10 mouse cellular contexts compared by ENCODE assay signal in the genomic region with DNA sequence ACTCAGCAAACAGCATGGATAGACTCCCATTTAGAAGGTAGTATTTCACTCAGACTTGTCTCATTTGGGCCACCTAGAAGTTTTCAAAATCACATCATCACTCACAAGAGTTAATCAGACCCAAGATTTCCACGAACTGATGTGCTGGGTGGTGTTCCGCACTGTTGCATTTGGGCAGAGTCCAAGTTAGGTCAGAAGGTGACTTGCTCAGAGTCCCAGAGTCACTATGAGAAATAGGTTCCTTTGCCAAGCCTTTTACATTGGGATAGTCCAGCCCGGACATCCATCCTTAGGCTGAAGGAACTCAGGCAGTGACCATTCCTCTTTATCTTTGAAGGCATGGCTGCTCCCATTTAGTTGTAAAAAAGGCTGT.
DNase-seq lines count a peak whose midpoint lies in the region; ATAC-seq and TF ChIP-seq lines count a peak whose summit lies in the region.
"Had no signal": no experiment of that assay in that cellular context is flagged by ENCODE, and none has a peak within 500 bp of the region (broad histone marks: within the 10 kb centered on the region; RNA-seq: fewer than 3 reads in every experiment).

No protein-coding gene starts in this region.

- no peaks in the 10 kb centered on the region for H3K9me3 ChIP-seq in heart, embryonic 15.5 days (replicated peaks)
- H3K9me3 ChIP-seq in heart, embryonic 10.5 days, result no peaks in the 10 kb centered on the region
- H3K9me3 ChIP-seq in embryonic facial prominence, embryonic 11.5 days (replicated peaks; ENCODE audit: control insufficient read depth, low read length), result no peaks in the 10 kb centered on the region
- H3K9me3 ChIP-seq in kidney, embryonic 15.5 days (replicated peaks), result no peaks in the 10 kb centered on the region
- H3K9me3 ChIP-seq in liver, embryonic 16.5 days (replicated peaks; ENCODE audit: control insufficient read depth, low read length), result no peaks in the 10 kb centered on the region
- H3K9me3 ChIP-seq in hindbrain, postnatal 0 days (ENCODE audit: low read length), result no peaks in the 10 kb centered on the region

- peaks cover 26% of the 10 kb centered on the region for H3K4me1 ChIP-seq in heart, embryonic 15.5 days (replicated peaks)
- peaks cover 35% of the 10 kb centered on the region for H3K4me1 ChIP-seq in heart, embryonic 10.5 days
- H3K4me1 ChIP-seq in embryonic facial prominence, embryonic 11.5 days (ENCODE audit: control insufficient read depth, insufficient read depth, low read length), result peaks cover 5% of the 10 kb centered on the region; the same call in 1 of the 2 replicates
- peaks cover 42% of the 10 kb centered on the region for H3K4me1 ChIP-seq in kidney, embryonic 15.5 days
- no peaks in the 10 kb centered on the region; the same call in 1 of the 2 replicates for H3K4me1 ChIP-seq in liver, embryonic 16.5 days (ENCODE audit: control insufficient read depth, low read depth, low read length)
- no peaks in the 10 kb centered on the region for H3K4me1 ChIP-seq in hindbrain, postnatal 0 days (ENCODE audit: insufficient read depth, low read length)

- H3K27ac ChIP-seq in heart, embryonic 15.5 days, result peak overlapping the region; percentile 45
- no peak overlapping the region; the same call in 1 of the 2 replicates for H3K27ac ChIP-seq in heart, embryonic 10.5 days
- peak overlapping the region; percentile 63 for H3K27ac ChIP-seq in embryonic facial prominence, embryonic 11.5 days (replicated peaks; ENCODE audit: low read depth, low read length)
- peak overlapping the region; percentile 95 for H3K27ac ChIP-seq in kidney, embryonic 15.5 days
- H3K27ac ChIP-seq in liver, embryonic 16.5 days (ENCODE audit: low read length), result no peak overlapping the region
- no peak overlapping the region for H3K27ac ChIP-seq in hindbrain, postnatal 0 days
- H3K27ac ChIP-seq: macrophage had no signal

- no peak for DNase-seq in heart, embryonic 10.5 days (ENCODE audit: low spot score)
- no peak for DNase-seq in embryonic facial prominence, embryonic 11.5 days (ENCODE audit: low spot score)
- DNase-seq in spleen, postnatal 36 days (ENCODE audit: low spot score in 2 of 2), result no peak
- no peak for DNase-seq in hindbrain, postnatal 0 days (ENCODE audit: low spot score)
- DNase-seq: heart, postnatal 14 days had no signal

- no peak; the same call in 1 of the 2 replicates for ATAC-seq in heart, embryonic 15.5 days (replicated peaks; ENCODE audit: insufficient number of reproducible peaks, insufficient read depth, low FRiP score, low read depth)
- no peak for ATAC-seq in embryonic facial prominence, embryonic 11.5 days (replicated peaks; ENCODE audit: insufficient number of reproducible peaks, low FRiP score, low TSS enrichment, low read depth)
- peak; percentile 67 for ATAC-seq in kidney, embryonic 15.5 days (replicated peaks; ENCODE audit: low FRiP score)
- ATAC-seq in liver, embryonic 16.5 days (ENCODE audit: low read depth), result peak; percentile 63
- ATAC-seq in frontal cortex, adult (ENCODE audit: low TSS enrichment), result no peak
- no peak for ATAC-seq in hindbrain, postnatal 0 days

- no peak overlapping the region for H3K4me3 ChIP-seq in heart, embryonic 15.5 days
- H3K4me3 ChIP-seq in heart, embryonic 10.5 days, result no peak overlapping the region
- no peak overlapping the region for H3K4me3 ChIP-seq in embryonic facial prominence, embryonic 11.5 days (ENCODE audit: low read depth, low read length)
- H3K4me3 ChIP-seq in kidney, embryonic 15.5 days (replicated peaks), result no peak overlapping the region
- H3K4me3 ChIP-seq in liver, embryonic 16.5 days (ENCODE audit: low read depth, low read length), result no peak overlapping the region
- no peak overlapping the region for H3K4me3 ChIP-seq in hindbrain, postnatal 0 days (ENCODE audit: low read length)

- WGBS in heart, embryonic 15.5 days, result 36% methylated on average over 3 of the region's 3 CpGs
- 63% methylated on average over 3 of the region's 3 CpGs for WGBS in heart, embryonic 10.5 days
- 57% methylated on average over 3 of the region's 3 CpGs for WGBS in embryonic facial prominence, embryonic 11.5 days
- WGBS in kidney, embryonic 15.5 days, result 9% methylated on average over 3 of the region's 3 CpGs
- WGBS in liver, embryonic 16.5 days (ENCODE audit: insufficient replicate concordance), result 55% methylated on average over 3 of the region's 3 CpGs
- WGBS in hindbrain, postnatal 0 days, result 43% methylated on average over 3 of the region's 3 CpGs

- no peaks in the 10 kb centered on the region for H3K27me3 ChIP-seq in heart, embryonic 15.5 days
- H3K27me3 ChIP-seq in heart, embryonic 10.5 days (ENCODE audit: insufficient read depth, poor library complexity, severe bottlenecking), result no peaks in the 10 kb centered on the region
- no peaks in the 10 kb centered on the region for H3K27me3 ChIP-seq in embryonic facial prominence, embryonic 11.5 days (ENCODE audit: control insufficient read depth, insufficient read depth, low read length)
- no peaks in the 10 kb centered on the region for H3K27me3 ChIP-seq in kidney, embryonic 15.5 days
- no peaks in the 10 kb centered on the region for H3K27me3 ChIP-seq in liver, embryonic 16.5 days (ENCODE audit: control insufficient read depth, insufficient read depth, low read depth, low read length)
- H3K27me3 ChIP-seq in hindbrain, postnatal 0 days (ENCODE audit: insufficient read depth, low read length), result no peaks in the 10 kb centered on the region

- TF ChIP-seq CTCF in hindbrain, postnatal 0 days (IDR thresholded peaks at IDR 0.05; ENCODE audit: low read depth), result no peak

- no peak overlapping the region for H3K9ac ChIP-seq in heart, embryonic 15.5 days
- H3K9ac ChIP-seq in embryonic facial prominence, embryonic 11.5 days (replicated peaks; ENCODE audit: low read length), result no peak overlapping the region
- H3K9ac ChIP-seq in kidney, embryonic 15.5 days, result no peak overlapping the region
- H3K9ac ChIP-seq in liver, embryonic 16.5 days (ENCODE audit: low read depth, low read length), result no peak overlapping the region
- no peak overlapping the region for H3K9ac ChIP-seq in hindbrain, postnatal 0 days (replicated peaks; ENCODE audit: low read length)

- no peak overlapping the region for H3K4me2 ChIP-seq in heart, embryonic 15.5 days
- H3K4me2 ChIP-seq in embryonic facial prominence, embryonic 11.5 days (ENCODE audit: low read depth, low read length), result no peak overlapping the region
- peak overlapping the region; percentile 37 for H3K4me2 ChIP-seq in kidney, embryonic 15.5 days
- no peak overlapping the region for H3K4me2 ChIP-seq in liver, embryonic 16.5 days (ENCODE audit: low read depth, low read length)
- no peak overlapping the region for H3K4me2 ChIP-seq in hindbrain, postnatal 0 days (ENCODE audit: low read depth, low read length)

- H3K36me3 ChIP-seq in heart, embryonic 15.5 days, result no peaks in the 10 kb centered on the region
- H3K36me3 ChIP-seq in heart, embryonic 10.5 days, result peaks cover 5% of the 10 kb centered on the region
- no peaks in the 10 kb centered on the region for H3K36me3 ChIP-seq in embryonic facial prominence, embryonic 11.5 days (replicated peaks; ENCODE audit: control insufficient read depth, insufficient read depth, low read depth, low read length)
- H3K36me3 ChIP-seq in kidney, embryonic 15.5 days, result no peaks in the 10 kb centered on the region
- no peaks in the 10 kb centered on the region for H3K36me3 ChIP-seq in liver, embryonic 16.5 days (ENCODE audit: control insufficient read depth, insufficient read depth)
- H3K36me3 ChIP-seq in hindbrain, postnatal 0 days (ENCODE audit: insufficient read depth, low read length), result no peaks in the 10 kb centered on the region

Comparison
In these comparisons a context has a peak if more than half of its experiments do, and no peak if none do; other contexts are left out.
1. H3K27ac ChIP-seq: peak in heart, embryonic 15.5 days (single experiment), embryonic facial prominence, embryonic 11.5 days (single experiment) and kidney, embryonic 15.5 days (single experiment); none in heart, embryonic 10.5 days (single experiment), liver, embryonic 16.5 days (single experiment) and hindbrain, postnatal 0 days (single experiment).
2. ATAC-seq: peak in kidney, embryonic 15.5 days (single experiment) and liver, embryonic 16.5 days (single experiment); none in heart, embryonic 15.5 days (single experiment), embryonic facial prominence, embryonic 11.5 days (single experiment), frontal cortex, adult (single experiment) and hindbrain, postnatal 0 days (single experiment).